ENCODE assay signal across 9 mouse cellular contexts in the genomic region with DNA sequence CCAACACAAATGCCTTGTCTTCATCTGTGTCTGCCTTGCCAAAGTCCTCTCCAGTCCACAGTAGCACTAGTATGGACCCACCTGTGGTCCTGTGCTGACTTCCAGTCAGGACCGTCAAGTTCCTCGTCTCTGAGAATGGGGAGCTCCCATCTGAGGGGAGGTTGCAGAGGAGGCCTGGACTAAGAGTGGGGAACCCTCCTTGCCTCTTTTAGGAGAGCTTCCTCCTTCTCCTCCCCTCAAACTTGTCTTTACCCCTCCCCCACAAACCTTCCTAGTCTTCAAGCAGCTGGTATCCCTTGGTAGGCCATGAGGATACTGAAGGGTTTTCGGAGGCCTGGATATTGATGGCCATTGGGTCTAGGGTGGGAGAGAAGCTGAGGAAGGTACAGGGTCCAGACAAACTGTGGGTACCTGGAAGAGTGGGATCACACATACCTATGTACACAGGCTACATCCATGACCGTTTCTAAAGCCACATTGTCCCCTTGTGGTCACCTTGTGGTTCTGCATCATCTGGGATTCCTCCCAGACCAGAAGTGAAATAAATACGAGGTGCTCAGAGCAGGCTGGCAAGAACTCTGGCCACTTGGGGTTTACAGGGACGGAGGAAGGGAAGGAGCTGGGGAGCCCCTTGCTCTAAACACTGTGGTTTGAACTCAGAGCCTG. TPM values are rescaled to one million over a fixed set of nuclear protein-coding genes. Genes with fewer than 3 reads are reported as not detected.
DNase-seq lines count a peak whose midpoint lies in the region; ATAC-seq lines count a peak whose summit lies in the region.
"Had no signal": no experiment of that assay in that cellular context is flagged by ENCODE, and none has a peak within 500 bp of the region (broad histone marks: within the 10 kb centered on the region; RNA-seq: fewer than 3 reads in every experiment).

No protein-coding gene starts in this region.

- no peaks in the 10 kb centered on the region for H3K27me3 ChIP-seq in heart, embryonic 16.5 days (ENCODE audit: control insufficient read depth, insufficient read depth, low read length)
- H3K27me3 ChIP-seq in midbrain, embryonic 14.5 days (ENCODE audit: control insufficient read depth, insufficient read depth, low read length): no peaks in the 10 kb centered on the region

- peaks cover 8% of the 10 kb centered on the region for H3K4me1 ChIP-seq in heart, embryonic 16.5 days (ENCODE audit: control insufficient read depth, insufficient read depth, low read length)
- no peaks in the 10 kb centered on the region for H3K4me1 ChIP-seq in midbrain, embryonic 14.5 days (ENCODE audit: control insufficient read depth, insufficient read depth, low read length)

- no peak overlapping the region for H3K4me2 ChIP-seq in heart, embryonic 16.5 days (ENCODE audit: low read depth, low read length)
- H3K4me2 ChIP-seq in midbrain, embryonic 14.5 days (ENCODE audit: low read length): no peak overlapping the region

- H3K4me3 ChIP-seq in heart, embryonic 16.5 days (ENCODE audit: low read length): no peak overlapping the region
- no peak overlapping the region for H3K4me3 ChIP-seq in midbrain, embryonic 14.5 days (replicated peaks; ENCODE audit: low read depth, low read length)

- ATAC-seq in heart, embryonic 16.5 days (replicated peaks; ENCODE audit: extremely low read depth, insufficient read depth, low FRiP score): peak; percentile 57
- ATAC-seq in midbrain, embryonic 14.5 days (ENCODE audit: low FRiP score, low TSS enrichment): 0 out of 2 replicates have a peak, but pooled peaks have one; percentile 46
- no peak for ATAC-seq in inflammation-experienced regulatory T-cells, adult 6 months

- H3K9me3 ChIP-seq in heart, embryonic 16.5 days (replicated peaks; ENCODE audit: control insufficient read depth, low read length): no peaks in the 10 kb centered on the region
- no peaks in the 10 kb centered on the region for H3K9me3 ChIP-seq in midbrain, embryonic 14.5 days (ENCODE audit: control insufficient read depth, low read length)

- DNase-seq in right cerebral cortex, adult 2 months (ENCODE audit: low spot score in 2 of 2): peak; percentile 29 to 47
- no peak for DNase-seq in right cerebral cortex, postnatal 4 days
- peak; percentile 86 for DNase-seq in embryo, embryonic 10.5 days (ENCODE audit: low spot score)
- peak; percentile 71 for DNase-seq in kidney, postnatal 14 days
- DNase-seq in midbrain, embryonic 14.5 days: peak; percentile 80
- DNase-seq in ovary, adult 18-20 months (ENCODE audit: low spot score): no peak

- 42% methylated on average over 6 of the region's 6 CpGs for WGBS in heart, embryonic 16.5 days
- WGBS in midbrain, embryonic 14.5 days: 45% methylated on average over 6 of the region's 6 CpGs

- H3K9ac ChIP-seq in heart, embryonic 16.5 days (ENCODE audit: low read length): no peak overlapping the region
- H3K9ac ChIP-seq in midbrain, embryonic 14.5 days (replicated peaks; ENCODE audit: low read length): no peak overlapping the region

- no peak overlapping the region for H3K27ac ChIP-seq in heart, embryonic 16.5 days (ENCODE audit: low read length)
- no peak overlapping the region for H3K27ac ChIP-seq in midbrain, embryonic 14.5 days (replicated peaks; ENCODE audit: low read depth, low read length)

- no peaks in the 10 kb centered on the region for H3K36me3 ChIP-seq in heart, embryonic 16.5 days (ENCODE audit: control insufficient read depth, insufficient read depth)
- no peaks in the 10 kb centered on the region for H3K36me3 ChIP-seq in midbrain, embryonic 14.5 days (ENCODE audit: control insufficient read depth, insufficient read depth, low read length)

RNA-seq across cellular contexts. Expression of a gene that starts 18.3 kb away (rescaled TPM):
- polyA plus RNA-seq in heart, embryonic 16.5 days (2015; fragmentation: Nextera tagmentation; extraction: Ambion mirVana): 188 and 216 TPM in 2 replicates
- polyA plus RNA-seq in midbrain, embryonic 14.5 days (2014; fragmentation: Nextera tagmentation; extraction: Ambion mirVana): 36.7 and 51.1 TPM in 2 replicates
- polyA plus RNA-seq in inflammation-experienced regulatory T-cells, adult 6 months (2017; shearing (Covaris generic)): 1 to 10 TPM in 2 of 3 experiments, not detected in 1; 1.7 to 2.3 TPM

RNA-seq across cellular contexts. Expression of a gene that starts 25.0 kb away (rescaled TPM):
- polyA plus RNA-seq in heart, embryonic 16.5 days (2015; fragmentation: Nextera tagmentation; extraction: Ambion mirVana): not detected in 2 replicates
- not detected in 2 replicates for polyA plus RNA-seq in midbrain, embryonic 14.5 days (2014; fragmentation: Nextera tagmentation; extraction: Ambion mirVana)
- polyA plus RNA-seq in inflammation-experienced regulatory T-cells, adult 6 months (2017; shearing (Covaris generic)): not detected
- polyA plus RNA-seq: gonadal fat pad, adult 2 months had no signal

RNA-seq across cellular contexts. Expression of a gene that starts 42.7 kb away (rescaled TPM):
- 25.9 and 28.5 TPM in 2 replicates for polyA plus RNA-seq in heart, embryonic 16.5 days (2015; fragmentation: Nextera tagmentation; extraction: Ambion mirVana)
- polyA plus RNA-seq in midbrain, embryonic 14.5 days (2014; fragmentation: Nextera tagmentation; extraction: Ambion mirVana): 1.8 and 3.8 TPM in 2 replicates
- polyA plus RNA-seq in inflammation-experienced regulatory T-cells, adult 6 months (2017; shearing (Covaris generic)): 1 to 10 TPM; 6.6 to 9.1 (median 7.4) TPM

RNA-seq across cellular contexts. Expression of a gene that starts 45.0 kb away (rescaled TPM):
- polyA plus RNA-seq in heart, embryonic 16.5 days (2015; fragmentation: Nextera tagmentation; extraction: Ambion mirVana): 17.9 and 21.8 TPM in 2 replicates
- polyA plus RNA-seq in midbrain, embryonic 14.5 days (2014; fragmentation: Nextera tagmentation; extraction: Ambion mirVana): 22.0 and 33.9 TPM in 2 replicates
- polyA plus RNA-seq in inflammation-experienced regulatory T-cells, adult 6 months (2017; shearing (Covaris generic)): 10 to 100 TPM; 24.9 to 41.2 (median 27.0) TPM

Comparison
In these comparisons a context has a peak if more than half of its experiments do, and no peak if none do; other contexts are left out.
1. DNase-seq: peak in right cerebral cortex, adult 2 months (2 of 2), embryo, embryonic 10.5 days (single experiment), kidney, postnatal 14 days (single experiment) and midbrain, embryonic 14.5 days (single experiment); none in right cerebral cortex, postnatal 4 days (single experiment) and ovary, adult 18-20 months (single experiment).
2. RNA of a gene that starts 18.3 kb away (polyA plus RNA-seq): 188 to 216 TPM in heart, embryonic 16.5 days and 36.7 to 51.1 TPM in midbrain, embryonic 14.5 days; 1.7 to 2.3 TPM in inflammation-experienced regulatory T-cells, adult 6 months; every median in the first group is over 10 times any median in the second.